Mouse (Mus musculus) embryo, embryonic 11.5 days (tissue): ENCODE results near the gene Svep1.
A peak's percentile ranks its signal among the peaks of the same experiment; 100 is the strongest.

Experiments used
- DNase-seq: peaks from one replicate; pipeline ENCODE4 v3.0.0-alpha.2; 2012; ENCODE audit warnings: low read depth, low spot score

Gene Svep1

DNA sequence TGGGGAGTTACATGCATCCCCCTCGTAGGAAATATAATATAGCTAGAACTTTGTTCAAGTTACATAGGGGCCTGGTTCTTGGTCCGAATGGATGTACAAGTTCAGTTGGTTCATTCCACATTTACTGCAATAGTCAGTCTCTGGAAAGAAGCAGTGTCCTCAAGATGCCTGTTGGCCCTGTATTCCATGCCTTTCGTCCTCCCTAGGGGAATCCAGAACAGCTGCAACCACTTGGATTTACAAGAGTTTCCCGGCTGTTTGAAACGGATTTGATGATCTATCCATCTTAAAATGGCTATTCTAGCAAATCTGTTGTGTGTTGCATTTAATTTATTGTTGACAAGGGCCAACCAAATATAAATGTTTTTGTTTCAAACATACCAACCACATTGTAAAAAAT lies 36.2 kb downstream of the Svep1 start:
- peak; percentile 19 for DNase-seq

DNA sequence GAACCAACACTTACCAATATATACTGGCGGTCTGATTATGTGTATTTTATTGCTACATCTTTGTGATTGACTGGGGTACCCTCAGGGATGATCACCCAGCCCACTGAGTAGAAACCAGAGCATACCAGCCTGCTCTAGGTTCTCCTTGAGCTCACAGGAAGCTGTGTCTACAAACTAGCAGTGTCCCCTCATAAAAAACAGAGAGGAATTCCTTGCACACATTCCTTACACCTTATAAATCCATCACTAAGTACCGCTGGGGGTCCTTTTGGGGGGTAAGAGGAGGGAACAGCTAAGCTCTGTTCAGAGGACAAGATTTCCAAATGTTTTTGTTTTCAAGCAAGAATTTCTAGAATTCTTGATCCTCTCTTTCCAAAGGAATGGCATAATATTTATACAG lies 36.7 kb downstream of the Svep1 start:
- DNase-seq: peak; percentile 16

DNA sequence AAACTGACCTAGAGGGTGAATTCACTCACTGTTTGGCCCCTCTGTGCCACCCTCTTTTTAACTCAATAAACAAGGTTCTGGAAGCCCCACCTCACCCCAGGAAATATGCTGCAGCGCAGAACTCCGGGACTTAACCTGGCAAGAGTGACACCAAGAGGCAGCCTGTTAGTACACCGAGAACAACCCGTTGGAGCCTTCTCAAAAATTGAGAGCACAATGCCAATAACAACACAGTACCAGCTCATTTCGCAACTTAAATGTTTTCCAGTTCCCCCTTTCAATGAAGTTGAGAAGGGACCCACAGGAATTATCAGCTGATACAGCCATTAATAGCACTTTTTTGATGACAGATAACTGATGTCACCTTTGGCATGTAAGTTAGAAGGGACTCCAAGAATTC lies 38.3 kb downstream of the Svep1 start:
- DNase-seq: no peak

- DNase-seq: no peak
Observed at GRCm38 (mm10) chr4:58165711-58166110, 40.9 kb downstream of the Svep1 start.

DNA sequence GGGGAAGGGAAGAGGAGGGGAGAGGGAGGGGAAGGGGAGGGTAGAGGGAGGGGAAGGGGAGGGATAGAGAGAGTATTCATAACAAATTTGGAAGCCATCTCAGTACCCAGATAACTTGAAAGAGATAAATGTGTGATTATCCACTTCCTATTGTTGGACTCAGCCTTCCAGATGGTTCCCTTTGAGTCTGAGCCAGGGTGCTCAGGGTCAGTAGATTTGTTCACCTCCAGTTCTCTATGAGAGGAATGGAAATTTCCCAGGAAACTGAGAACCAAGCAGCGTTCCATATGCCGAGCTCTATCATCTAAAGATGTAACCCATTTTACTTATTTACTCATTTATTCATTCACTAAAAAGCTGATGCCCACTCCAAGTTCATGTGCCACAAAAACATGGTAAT lies 44.8 kb downstream of the Svep1 start:
- DNase-seq: no peak

- no peak for DNase-seq
Observed at GRCm38 (mm10) chr4:58159564-58159963, 47.1 kb downstream of the Svep1 start.

DNA sequence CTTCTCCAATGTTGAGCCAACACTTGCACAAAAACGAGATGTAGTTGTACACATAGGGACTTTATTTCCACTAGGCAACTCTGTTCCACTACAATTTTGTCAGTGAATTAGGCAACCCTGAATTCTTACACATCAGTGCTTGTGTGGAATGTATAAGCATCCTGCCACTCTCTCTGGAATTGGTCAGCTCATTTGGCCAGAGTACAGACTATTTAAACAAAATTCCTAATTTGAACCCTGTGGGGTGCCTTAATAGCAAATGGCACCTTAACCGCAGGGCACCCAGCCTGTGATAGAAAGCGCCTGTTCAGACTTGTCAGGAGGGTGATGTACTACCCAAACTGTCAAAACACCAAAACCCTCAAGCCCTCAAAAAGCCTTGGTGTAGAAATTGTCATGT lies 56.4 kb downstream of the Svep1 start:
- DNase-seq: no peak

DNA sequence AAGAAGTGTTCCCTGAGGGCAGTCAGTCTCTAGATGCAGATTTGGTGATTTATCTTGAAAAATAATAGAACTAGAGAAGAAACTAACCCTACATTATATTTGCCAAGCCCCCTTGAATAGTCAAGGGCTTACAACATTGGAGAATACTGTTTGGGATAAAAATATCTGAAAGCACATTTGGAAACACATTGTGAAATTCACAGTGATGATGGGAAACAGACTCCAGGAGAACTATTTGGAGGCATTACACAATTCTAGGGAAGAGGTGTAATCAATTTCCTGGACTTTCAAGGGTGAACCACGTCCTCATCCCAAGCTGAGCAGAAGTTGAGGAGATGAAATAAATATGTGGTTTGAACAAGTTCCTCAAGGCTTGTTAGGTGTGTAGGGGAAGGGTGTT lies 57.5 kb downstream of the Svep1 start:
- DNase-seq: no peak

DNA sequence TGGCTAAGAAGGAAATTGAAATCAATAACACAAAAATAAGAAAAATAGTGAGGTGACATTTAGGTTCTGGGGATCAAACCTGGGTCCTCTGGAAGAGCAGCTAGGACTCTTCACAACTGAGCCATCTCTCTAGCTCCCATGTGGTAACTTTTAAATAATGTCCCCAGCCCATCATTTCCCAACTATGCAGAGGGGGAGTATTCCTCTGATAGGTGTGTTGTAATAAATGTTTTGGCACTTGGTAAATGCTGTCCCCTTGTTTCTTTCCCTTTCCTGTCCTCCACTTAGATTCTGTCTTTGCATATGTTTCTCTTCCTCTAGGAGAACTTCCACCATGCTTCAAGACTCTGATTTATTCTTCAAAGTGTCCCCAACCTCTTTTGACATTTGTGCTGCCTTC lies 58.1 kb downstream of the Svep1 start:
- DNase-seq: no peak

DNA sequence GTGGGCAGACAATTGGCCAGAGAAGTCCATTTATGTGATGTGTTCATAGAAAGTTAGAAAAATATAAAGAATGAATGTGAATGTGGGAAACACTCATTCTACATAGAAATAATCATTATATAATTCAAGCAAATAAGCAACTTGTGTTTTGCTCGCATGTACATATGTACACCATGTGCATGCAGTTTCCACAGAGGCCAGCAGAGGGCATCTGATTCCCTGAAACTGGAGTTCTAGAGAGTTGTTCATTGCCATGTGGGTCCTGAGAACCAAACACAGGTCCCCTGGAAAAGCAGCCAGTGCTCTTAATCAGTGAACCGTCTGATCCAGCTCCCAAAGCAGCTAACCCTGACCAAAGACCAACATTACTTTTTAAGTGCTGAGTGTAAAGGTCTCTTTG lies 60.0 kb downstream of the Svep1 start:
- no peak for DNase-seq

DNA sequence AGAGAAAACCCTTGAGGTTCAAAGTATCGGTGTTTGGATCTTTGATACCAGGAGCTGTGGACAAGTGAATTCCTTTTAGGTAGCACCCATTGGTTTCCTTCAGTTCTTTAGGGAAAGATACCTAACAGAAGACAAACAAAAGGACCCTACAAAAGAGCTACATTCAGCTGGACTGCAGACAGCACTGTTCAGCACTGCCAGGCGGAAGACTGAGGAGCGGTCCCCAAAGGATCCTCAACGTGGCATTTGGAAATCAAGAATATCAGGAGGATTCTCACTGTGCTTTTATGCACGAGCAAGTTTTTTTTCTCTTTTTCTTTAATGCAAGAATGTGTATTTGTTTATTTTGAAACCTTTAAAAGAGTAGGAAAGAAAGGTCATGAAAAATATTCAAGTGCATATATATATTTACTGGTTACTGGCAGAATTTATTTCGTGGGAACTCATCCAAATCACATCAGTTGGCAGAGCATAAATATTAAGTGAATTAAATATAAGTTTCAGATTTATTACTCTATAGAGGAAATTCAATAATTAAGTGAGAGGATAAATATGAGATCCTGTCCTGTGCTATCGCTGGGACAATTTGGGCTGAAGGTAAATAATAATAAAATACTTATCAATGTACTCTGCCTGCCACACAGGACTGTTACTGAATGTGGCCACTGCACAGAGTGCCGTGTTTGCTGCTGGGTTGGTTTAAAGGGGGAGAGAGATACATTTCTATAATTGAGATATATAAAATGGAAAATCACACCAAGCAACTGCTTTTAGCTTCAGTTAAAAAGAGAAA lies 66.7 kb downstream of the Svep1 start:
- DNase-seq: no peak

DNA sequence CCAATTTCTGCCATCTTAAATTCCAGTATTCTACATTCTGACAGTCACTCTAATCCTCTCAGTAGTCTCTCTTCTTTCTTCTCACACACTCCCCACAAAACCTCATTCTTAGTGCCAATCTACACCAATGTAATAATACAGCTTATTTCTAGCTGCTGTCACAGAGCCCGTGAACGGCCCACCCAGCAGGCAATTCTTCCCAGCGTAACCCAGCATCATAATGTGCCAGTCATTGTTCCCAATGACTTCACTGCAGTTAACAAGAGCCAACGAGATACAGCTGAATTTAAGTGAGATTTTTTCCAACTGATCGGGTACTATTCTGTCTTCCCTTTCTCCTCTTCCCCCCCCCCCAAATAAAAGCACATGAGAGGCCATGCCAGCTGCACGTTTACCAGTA lies 67.4 kb downstream of the Svep1 start:
- no peak for DNase-seq

DNA sequence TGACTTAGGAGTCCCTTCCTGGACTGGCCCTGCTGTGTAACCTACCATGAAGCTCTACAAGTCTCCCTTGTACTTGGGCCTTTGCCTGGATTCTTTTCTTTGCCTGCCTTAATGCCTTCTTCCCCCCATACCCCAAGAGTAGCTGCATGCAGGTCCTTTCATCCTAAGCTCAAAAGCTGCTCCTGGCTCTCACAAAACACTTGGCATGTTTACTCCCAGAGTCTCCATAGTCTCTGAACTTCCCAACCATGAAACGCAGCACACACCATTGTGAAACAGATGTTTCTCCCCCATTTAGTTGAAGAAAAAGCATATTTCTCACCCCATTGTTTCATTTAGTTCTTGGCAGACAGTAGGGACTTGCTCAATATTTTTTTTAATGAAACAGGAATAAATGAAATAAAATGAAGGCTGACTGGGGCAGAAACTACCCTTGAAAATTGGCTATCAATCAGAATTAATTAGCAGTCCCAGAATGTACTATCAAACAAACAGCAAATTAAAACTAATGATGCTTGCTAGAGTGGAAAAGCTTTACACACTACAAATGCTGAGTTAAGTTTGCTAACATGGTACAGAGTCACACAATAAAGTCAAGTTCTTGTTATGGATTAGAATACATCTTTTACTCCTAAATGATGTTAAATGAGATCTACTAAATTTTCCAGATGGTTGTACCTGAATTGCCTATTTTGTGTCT lies 72.9 kb downstream of the Svep1 start:
- no peak for DNase-seq

- DNase-seq: no peak
Observed at GRCm38 (mm10) chr4:58129844-58130243, 76.8 kb downstream of the Svep1 start.

DNA sequence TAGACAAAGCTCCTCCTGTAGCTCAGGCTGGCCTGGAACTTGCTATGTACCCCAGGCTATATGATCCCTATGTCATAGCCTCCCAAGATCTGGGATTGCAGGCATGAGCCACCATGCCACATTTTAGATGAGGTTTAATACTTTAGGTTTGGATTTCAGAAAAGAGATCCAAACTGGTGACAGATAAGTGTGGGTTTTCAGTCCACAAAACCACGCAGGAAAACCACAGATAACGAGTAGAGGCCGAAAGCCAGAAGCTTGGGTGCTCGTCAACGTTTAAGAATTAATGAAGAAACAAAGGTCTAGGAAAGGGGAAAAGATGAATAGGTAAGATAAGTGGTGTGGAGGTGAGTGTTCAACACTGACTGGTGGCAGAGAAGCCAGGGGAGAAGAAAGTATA lies 79.6 kb downstream of the Svep1 start:
- DNase-seq: no peak

DNA sequence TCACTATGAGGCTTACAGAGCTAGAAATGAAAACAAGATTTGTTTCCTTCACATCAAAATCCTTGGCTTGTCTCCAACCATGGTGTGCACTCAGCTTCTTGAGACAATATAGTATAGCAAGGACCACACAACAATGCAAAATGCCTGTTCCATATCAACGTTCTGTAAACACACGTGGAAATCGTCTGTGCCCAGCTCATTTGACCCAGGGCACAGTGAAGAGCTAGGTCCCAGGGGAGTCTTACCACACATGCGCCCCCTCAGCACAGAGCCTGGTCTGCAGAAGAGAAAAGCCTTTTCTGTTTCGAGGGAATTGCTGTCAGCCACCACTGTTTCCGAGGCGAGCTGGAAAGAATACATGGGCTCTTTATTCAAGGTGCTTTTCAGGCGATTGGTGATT lies 91.2 kb downstream of the Svep1 start:
- no peak for DNase-seq

- DNase-seq: no peak
Observed at GRCm38 (mm10) chr4:58111008-58111407, 95.7 kb downstream of the Svep1 start.

GRCm38 (mm10) chr4:58109793-58110192 lies 96.9 kb downstream of the Svep1 start:
- no peak for DNase-seq

- DNase-seq: no peak
Observed at GRCm38 (mm10) chr4:58108364-58108763, 98.3 kb downstream of the Svep1 start.

DNA sequence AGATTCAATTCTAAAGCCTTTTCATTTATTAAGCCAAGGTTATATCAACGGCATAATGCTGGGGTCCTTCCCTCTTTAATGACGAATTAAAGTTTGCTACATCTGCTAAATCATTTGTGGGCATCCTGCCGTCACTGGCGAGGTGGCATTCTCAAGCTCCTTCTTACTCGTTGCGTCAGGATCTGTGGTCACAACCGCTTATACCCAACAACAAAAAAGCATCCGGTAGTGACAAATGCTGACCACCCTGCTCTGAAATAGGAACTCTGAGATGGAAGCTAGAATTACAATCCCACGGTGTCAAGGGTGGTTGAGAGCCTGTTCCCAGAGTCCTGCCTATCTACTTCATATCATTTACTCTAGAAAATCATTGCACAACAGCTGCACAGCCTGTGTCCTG lies 108.9 kb downstream of the Svep1 start:
- DNase-seq: no peak

DNA sequence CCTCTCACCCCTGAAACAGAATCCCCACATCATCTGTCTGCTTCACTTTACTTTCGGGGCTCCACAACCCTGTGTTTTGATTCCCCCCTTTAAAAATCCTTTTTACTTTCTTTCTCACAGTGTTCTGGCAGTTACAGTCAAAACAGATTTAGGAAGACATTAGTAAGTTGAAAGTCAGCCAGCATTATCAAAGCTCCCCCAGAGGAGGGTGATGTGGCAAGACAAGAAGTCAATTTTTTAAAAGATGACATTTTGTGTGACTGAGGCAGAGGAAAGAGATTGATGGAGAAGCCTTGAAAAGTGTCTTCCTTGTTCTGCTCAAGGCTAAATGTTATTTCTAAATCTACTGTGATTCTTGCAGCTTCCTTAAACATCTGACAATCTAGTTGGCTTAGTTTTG lies 119.9 kb downstream of the Svep1 start:
- no peak for DNase-seq

DNA sequence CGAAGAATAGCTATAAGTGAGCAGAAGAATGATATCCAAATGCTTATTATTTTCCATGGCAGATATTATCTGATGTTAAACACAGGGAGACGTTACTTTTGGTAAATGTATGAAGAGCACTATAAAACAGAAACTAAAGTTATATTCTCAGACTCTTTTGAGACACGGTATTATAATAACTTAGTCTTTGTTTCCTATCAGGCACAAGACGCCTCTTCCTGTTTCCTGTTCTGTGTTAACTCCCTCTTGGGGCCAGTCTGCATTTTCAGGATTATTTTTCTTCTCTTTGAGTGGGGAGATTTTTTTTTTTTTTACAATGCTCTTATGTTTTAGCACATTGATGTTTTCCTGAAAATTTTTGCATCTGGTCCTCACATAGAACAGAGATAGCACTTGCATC lies 120.5 kb downstream of the Svep1 start:
- DNase-seq: no peak

GRCm38 (mm10) chr4:58085340-58085739 lies 121.3 kb downstream of the Svep1 start:
- DNase-seq: no peak
